10 mouse cellular contexts compared by ENCODE assay signal in the genomic region with DNA sequence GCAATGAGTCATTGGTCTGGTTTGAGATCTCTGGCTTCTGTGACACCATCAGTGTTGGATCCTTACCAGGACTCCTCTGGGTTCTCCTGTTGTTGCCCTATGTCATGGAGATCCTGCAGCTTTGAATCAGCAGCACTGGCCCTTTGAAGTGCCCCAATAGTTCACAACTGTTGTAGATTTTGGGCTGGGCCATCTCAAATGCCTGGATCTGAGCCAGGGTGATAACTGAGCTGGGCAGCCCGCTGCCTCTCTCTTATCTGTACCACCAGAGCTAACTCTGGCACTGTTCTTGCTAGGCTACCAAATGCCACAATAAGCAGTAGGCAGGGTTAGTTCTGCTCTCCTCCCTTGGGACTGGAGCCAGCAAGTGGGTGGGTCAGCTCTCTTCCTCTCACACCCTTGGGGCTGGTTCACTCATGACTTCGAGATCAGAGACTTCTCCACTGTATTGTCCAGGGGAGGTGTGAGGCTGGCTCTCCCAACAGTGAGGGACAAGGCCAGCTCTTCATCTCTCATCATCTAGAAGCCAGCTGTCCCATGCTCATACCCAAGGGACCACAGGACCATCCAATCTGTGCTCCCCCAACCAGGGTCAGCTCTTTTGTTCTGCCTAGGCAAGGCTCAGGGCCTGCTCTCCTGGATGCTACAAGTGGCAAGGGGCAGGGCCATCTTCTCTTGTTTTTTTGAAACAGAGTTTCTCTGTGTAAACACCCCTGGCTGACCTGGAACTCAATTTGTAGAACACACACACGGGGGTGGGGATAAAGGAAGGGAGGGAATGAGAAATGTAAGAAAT. TPM values are rescaled to one million over a fixed set of nuclear protein-coding genes. Genes with fewer than 3 reads are reported as not detected.
DNase-seq lines count a peak whose midpoint lies in the region; TF ChIP-seq lines count a peak whose summit lies in the region.
"Had no signal": no experiment of that assay in that cellular context is flagged by ENCODE, and none has a peak within 500 bp of the region (broad histone marks: within the 10 kb centered on the region; RNA-seq: fewer than 3 reads in every experiment).

No protein-coding gene starts in this region.

- no peaks in the 10 kb centered on the region for H3K79me2 ChIP-seq in MEL (ENCODE audit: control insufficient read depth, insufficient read depth, low read length, poor library complexity)

- no peaks in the 10 kb centered on the region for H3K9me3 ChIP-seq in MEL (replicated peaks; ENCODE audit: insufficient read depth, low read length)
- H3K9me3 ChIP-seq in megakaryocyte, embryonic 14.5 days: no peaks in the 10 kb centered on the region
- H3K9me3 ChIP-seq: neural tube, embryonic 15.5 days had no signal

- TF ChIP-seq CTCF in MEL (IDR thresholded peaks at IDR 0.05 in 2 of 3, conservative IDR thresholded peaks at IDR 0.05 in 1 of 3; ENCODE audit: control insufficient read depth in 1 of 3, insufficient read depth in 1 of 3, low read depth in 2 of 3, low read length in 3 of 3, poor library complexity in 1 of 3, severe bottlenecking in 1 of 3): no peak
- no peak for TF ChIP-seq CTCF in bone marrow, adult 2 months (IDR thresholded peaks at IDR 0.05; ENCODE audit: control insufficient read depth, insufficient read depth, low read length)

- H3K27me3 ChIP-seq in MEL (ENCODE audit: control insufficient read depth in 1 of 2, insufficient read depth in 2 of 2, low read length in 2 of 2): no peaks in the 10 kb centered on the region
- peaks cover 6% of the 10 kb centered on the region for H3K27me3 ChIP-seq in megakaryocyte, embryonic 14.5 days (replicated peaks)
- H3K27me3 ChIP-seq: neural tube, embryonic 15.5 days had no signal

- 38% methylated on average over 3 of the region's 3 CpGs for WGBS in bone marrow, adult 2 months

- peak; percentile 85 for DNase-seq in MEL (ENCODE audit: low read depth, low spot score)
- DNase-seq in heart, postnatal 14 days: peak; percentile 52 to 67
- no peak for DNase-seq in kidney, adult 18-20 months
- DNase-seq in embryo, embryonic 10.5 days (ENCODE audit: low spot score): no peak
- no peak for DNase-seq in cerebellum, postnatal 4 days (ENCODE audit: low spot score in 2 of 2)
- no peak for DNase-seq in urinary bladder, adult 2 months (ENCODE audit: low spot score)

- H3K9ac ChIP-seq in MEL (ENCODE audit: control insufficient read depth, low read depth, low read length, poor library complexity, severe bottlenecking): no peak overlapping the region
- H3K9ac ChIP-seq: neural tube, embryonic 15.5 days had no signal

- peaks cover 7 to 16% of the 10 kb centered on the region in 2 experiments for H3K4me1 ChIP-seq in MEL (ENCODE audit: control insufficient read depth in 1 of 2, insufficient read depth in 2 of 2, low read length in 2 of 2)
- no peaks in the 10 kb centered on the region; the same call in 1 of the 2 replicates for H3K4me1 ChIP-seq in bone marrow, adult 2 months (ENCODE audit: control insufficient read depth, insufficient read depth, low read length)
- H3K4me1 ChIP-seq in megakaryocyte, embryonic 14.5 days: peaks cover 15% of the 10 kb centered on the region
- H3K4me1 ChIP-seq: neural tube, embryonic 15.5 days had no signal

- H3K27ac ChIP-seq in MEL (ENCODE audit: control insufficient read depth, low read depth, low read length): peak overlapping the region; percentile 72
- peak overlapping the region; percentile 65; the same call in 1 of the 2 replicates for H3K27ac ChIP-seq in bone marrow, adult 2 months (ENCODE audit: control insufficient read depth, insufficient read depth, low read depth, low read length, poor library complexity)
- H3K27ac ChIP-seq: kidney, postnatal 0 days; neural tube, embryonic 15.5 days had no signal

- no peak overlapping the region for H3K4me3 ChIP-seq in MEL (ENCODE audit: control insufficient read depth in 1 of 2, insufficient read depth in 1 of 2, low read depth in 2 of 2, low read length in 2 of 2)
- no peak overlapping the region for H3K4me3 ChIP-seq in bone marrow, adult 2 months (replicated peaks; ENCODE audit: control insufficient read depth, low read depth, low read length)
- H3K4me3 ChIP-seq in megakaryocyte, embryonic 14.5 days (replicated peaks): peak overlapping the region; percentile 33
- H3K4me3 ChIP-seq: neural tube, embryonic 15.5 days had no signal

- TF ChIP-seq EP300 in MEL (IDR thresholded peaks at IDR 0.05; ENCODE audit: low read depth in 1 of 2, low read length in 2 of 2): peak; percentile 74 to 83

- TF ChIP-seq RAD21 in MEL (IDR thresholded peaks at IDR 0.05; ENCODE audit: low read depth, low read length): no peak

- intact Hi-C loops in heart, postnatal 14 days (cut with DNase I): no loop called here

- TF ChIP-seq POLR2A in MEL (IDR thresholded peaks at IDR 0.05; ENCODE audit: control insufficient read depth in 1 of 2, insufficient read depth in 1 of 2, low read depth in 1 of 2, low read length in 2 of 2, poor library complexity in 1 of 2): no peak
- TF ChIP-seq POLR2A in bone marrow, adult 2 months (IDR thresholded peaks at IDR 0.05; ENCODE audit: borderline replicate concordance, control insufficient read depth, low read depth, low read length): no peak

- H3K36me3 ChIP-seq in MEL (ENCODE audit: control insufficient read depth in 1 of 2, insufficient read depth in 2 of 2, low read length in 2 of 2): peaks cover 0 to 14% of the 10 kb centered on the region in 2 experiments; a peak in 2 of 4 replicates
- no peaks in the 10 kb centered on the region for H3K36me3 ChIP-seq in megakaryocyte, embryonic 14.5 days (replicated peaks; ENCODE audit: low read length)
- H3K36me3 ChIP-seq: neural tube, embryonic 15.5 days had no signal

TF ChIP-seq in MEL, 35 proteins besides CTCF, POLR2A, EP300 and RAD21:
- peak; percentile 75 for TF ChIP-seq ETS1 (IDR thresholded peaks at IDR 0.05; ENCODE audit: low read depth, low read length)
- no peak for TF ChIP-seq MEF2A (IDR thresholded peaks at IDR 0.05; ENCODE audit: extremely low read depth, insufficient replicate concordance, low read depth, low read length, poor library complexity, severe bottlenecking)
- peak; percentile 82 for TF ChIP-seq TCF12 (IDR thresholded peaks at IDR 0.05; ENCODE audit: low read depth, low read length)
- TF ChIP-seq ZNF384 (IDR thresholded peaks at IDR 0.05; ENCODE audit: low read depth, low read length): no peak
- TF ChIP-seq SIN3A (IDR thresholded peaks at IDR 0.05; ENCODE audit: low read length): no peak; the same call in 1 of the 2 replicates
- peak; percentile 76 for TF ChIP-seq GATA1 (IDR thresholded peaks at IDR 0.05; ENCODE audit: low read depth, low read length)
- TF ChIP-seq TAL1 (IDR thresholded peaks at IDR 0.05; ENCODE audit: low read length): peak; percentile 86

RNA-seq across cellular contexts. Expression of gene Hprt, which starts 16.5 kb away (rescaled TPM):
- total RNA-seq in MEL (2012; rRNA removed): 117 and 145 TPM in 2 replicates
- 100 to 1,000 TPM in 1 of 2 experiments, not detected in 1; 113 TPM for polyA plus RNA-seq in MEL (2012; ENCODE audit: insufficient read depth in 1 of 2, insufficient read length in 2 of 2, low read depth in 1 of 2, low replicate concordance in 2 of 2, missing spikeins in 1 of 2)
- polyA plus RNA-seq in bone marrow, adult 2 months (2011; ENCODE audit: insufficient read depth, insufficient read length, low replicate concordance, missing spikeins): 68.6 and 73.2 TPM in 2 replicates
- total RNA-seq in heart, postnatal 14 days (2021): 10 to 100 TPM; 56.9 to 74.6 TPM
- polyA plus RNA-seq in megakaryocyte, embryonic 14.5 days (2012; ENCODE audit: insufficient read depth, low replicate concordance): 4.2 TPM in 1 of 2 replicates, not detected in the other
- polyA plus RNA-seq in urinary bladder, adult 2 months (2012; rRNA removed): 107 and 118 TPM in 2 replicates

RNA-seq across cellular contexts. Expression of gene Phf6, which starts 59.3 kb away (rescaled TPM):
- 16.1 and 18.7 TPM in 2 replicates for total RNA-seq in MEL (2012; rRNA removed)
- polyA plus RNA-seq in MEL (2012; ENCODE audit: insufficient read depth in 1 of 2, insufficient read length in 2 of 2, low read depth in 1 of 2, low replicate concordance in 2 of 2, missing spikeins in 1 of 2): 10 to 100 TPM; 15.8 to 44.9 TPM
- polyA plus RNA-seq in bone marrow, adult 2 months (2011; ENCODE audit: insufficient read depth, insufficient read length, low replicate concordance, missing spikeins): 7.0 TPM in 2 replicates
- total RNA-seq in heart, postnatal 14 days (2021): 1 to 10 TPM; 5.4 to 6.4 TPM
- polyA plus RNA-seq in megakaryocyte, embryonic 14.5 days (2012; ENCODE audit: insufficient read depth, low replicate concordance): 0.62 and 2.5 TPM in 2 replicates
- 10.1 and 10.3 TPM in 2 replicates for polyA plus RNA-seq in urinary bladder, adult 2 months (2012; rRNA removed)

Comparison
In these comparisons a context has a peak if more than half of its experiments do, and no peak if none do; other contexts are left out.
1. DNase-seq: peak in MEL (single experiment) and heart, postnatal 14 days (2 of 2); none in kidney, adult 18-20 months (single experiment), embryo, embryonic 10.5 days (single experiment), cerebellum, postnatal 4 days (0 of 2) and urinary bladder, adult 2 months (single experiment).